Mouse (Mus musculus) layer of hippocampus, adult 2 months (tissue): ENCODE results near the gene Dusp9. TPM values are rescaled to one million over a fixed set of nuclear protein-coding genes. Genes with fewer than 3 reads are reported as not detected.
A peak's percentile ranks its signal among the peaks of the same experiment; 100 is the strongest.

Experiments
- DNase-seq, 2 experiments: peaks; one replicate each; pipeline ENCODE4 v3.0.0; 2022; ENCODE audit warnings: low spot score in 2 of 2
- H3K27ac ChIP-seq: fragments of 200-600 bp; 2 replicates; pipeline ENCODE4 v1.8.1; 2022
- H3K4me3 ChIP-seq: fragments of 200-600 bp; 2 replicates; pipeline ENCODE4 v1.8.1; 2022; ENCODE audit warnings: mild to moderate bottlenecking
- CTCF ChIP-seq: fragments of 200-600 bp; conservative IDR thresholded peaks from 2 replicates; pipeline ENCODE4 v1.8.1; 2022; ENCODE audit warnings: antibody characterized with exemption, mild to moderate bottlenecking, moderate library complexity
- total RNA-seq, 2 experiments: library from RNA; stranded (reverse); gene quantifications; 2 replicates each; pipeline ENCODE4 v1.2.3; 2021

Gene Dusp9
- total RNA-seq, 2 experiments from 2014 or later = 0.20 to 0.25 TPM

DNA sequence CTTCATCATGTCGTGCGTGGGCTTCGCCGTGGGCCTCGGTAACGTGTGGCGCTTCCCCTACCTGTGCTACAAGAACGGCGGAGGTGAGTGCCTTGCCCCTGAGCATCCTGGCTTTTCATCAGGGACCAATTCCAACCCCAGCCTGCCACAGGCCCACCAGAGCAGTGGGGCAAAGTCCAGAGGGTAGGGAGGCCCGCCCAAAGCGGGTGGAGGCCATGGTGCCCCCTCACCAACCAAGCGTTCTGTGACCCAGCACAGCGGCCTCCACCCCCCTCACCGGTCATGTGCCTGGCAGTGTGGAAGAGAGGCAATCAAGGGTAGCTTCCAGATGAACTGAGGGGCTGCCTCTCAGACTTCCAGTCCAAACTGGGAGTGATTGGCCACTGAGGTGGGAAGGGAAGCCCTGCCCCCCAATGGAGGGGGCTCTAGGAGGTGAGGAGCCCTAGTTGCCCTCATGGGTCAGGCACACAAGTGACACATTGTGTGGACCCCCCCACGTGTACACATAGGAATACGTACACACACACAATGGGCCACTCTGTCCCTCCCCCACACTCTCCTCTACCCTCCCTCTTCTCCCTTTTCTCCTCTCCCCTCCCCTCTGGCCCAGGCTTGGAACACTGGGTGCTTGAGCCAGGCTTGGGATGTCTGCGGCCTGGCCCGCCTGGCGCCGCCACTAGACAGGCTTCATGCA is 34.9 kb downstream of the Dusp9 start:
- no peak for TF ChIP-seq CTCF
- peak overlapping the region; percentile 94 for H3K27ac ChIP-seq
- H3K4me3 ChIP-seq = peak overlapping the region; percentile 69
- no peak for DNase-seq

GRCm38 (mm10) chrX:73675231-73675630 is 36.0 kb downstream of the Dusp9 start:
- DNase-seq = no peak
- peak overlapping the region; percentile 94 for H3K27ac ChIP-seq
- H3K4me3 ChIP-seq = peak overlapping the region; percentile 69
- TF ChIP-seq CTCF = no peak

DNA sequence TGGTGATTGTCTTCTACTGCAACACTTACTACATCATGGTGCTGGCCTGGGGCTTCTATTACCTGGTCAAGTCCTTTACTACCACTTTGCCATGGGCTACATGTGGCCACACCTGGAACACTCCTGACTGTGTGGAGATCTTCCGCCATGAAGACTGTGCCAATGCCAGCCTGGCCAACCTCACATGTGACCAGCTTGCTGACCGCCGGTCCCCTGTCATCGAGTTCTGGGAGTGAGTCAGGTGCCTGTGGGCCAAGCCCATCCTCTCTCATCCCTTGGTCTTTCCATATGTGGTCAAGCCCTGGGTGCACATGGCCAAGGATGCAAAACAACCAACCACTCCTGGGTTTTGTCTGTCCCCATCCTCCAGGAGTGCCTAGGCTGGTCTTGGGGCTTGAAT is 37.4 kb downstream of the Dusp9 start:
- no peak for DNase-seq
- no peak overlapping the region for H3K4me3 ChIP-seq
- no peak for TF ChIP-seq CTCF
- no peak overlapping the region for H3K27ac ChIP-seq

DNA sequence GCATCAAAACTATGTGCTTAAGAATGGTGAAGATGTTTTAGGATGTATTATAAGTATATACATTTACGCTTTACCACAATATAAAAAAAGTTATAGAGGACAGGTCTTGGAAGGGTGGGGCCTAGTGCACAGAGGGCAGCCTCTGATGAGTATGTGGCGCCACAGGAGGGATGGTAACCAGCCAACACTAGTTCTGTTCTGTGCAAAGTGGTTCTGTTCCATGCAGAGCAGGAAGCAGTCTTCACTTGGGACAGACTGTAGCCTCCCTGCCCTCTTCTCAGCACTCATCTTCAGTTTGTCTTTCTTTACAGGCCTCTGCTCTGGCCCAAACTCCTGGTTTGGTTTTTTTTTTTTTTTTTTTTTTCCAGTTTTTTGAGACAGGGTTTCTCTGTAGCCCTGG is 44.9 kb downstream of the Dusp9 start:
- no peak for TF ChIP-seq CTCF
- Histone ChIP-seq H3K4me3 (no peak overlapping the region), H3K27ac (no peak overlapping the region)
- DNase-seq = no peak

- H3K4me3 ChIP-seq = no peak overlapping the region
- TF ChIP-seq CTCF = no peak
- H3K27ac ChIP-seq = no peak overlapping the region
- DNase-seq = no peak
These were observed 45.8 kb downstream of the Dusp9 start for GRCm38 (mm10) chrX:73684978-73685377.

DNA sequence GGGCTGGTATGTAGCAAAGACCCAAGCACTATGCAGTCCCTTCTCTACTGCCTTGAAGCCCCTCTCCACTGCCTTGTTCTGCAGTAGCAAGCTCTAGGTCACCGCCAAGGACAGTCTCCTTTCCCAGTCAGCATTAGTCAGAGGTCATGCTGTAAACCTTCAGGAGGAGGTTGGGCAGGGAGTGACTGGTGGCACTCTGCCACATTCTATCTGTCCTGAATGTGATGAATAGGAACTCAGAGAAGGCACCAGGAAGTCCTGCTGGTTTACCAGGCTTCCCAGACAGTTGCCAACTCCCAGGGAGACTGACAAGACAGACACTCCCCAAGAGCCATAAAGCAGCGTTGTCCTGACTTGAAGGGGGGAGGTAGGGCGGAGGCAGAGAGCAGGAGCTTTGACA is 46.4 kb downstream of the Dusp9 start:
- no peak for TF ChIP-seq CTCF
- DNase-seq = no peak
- Histone ChIP-seq H3K4me3 (no peak overlapping the region), H3K27ac (no peak overlapping the region)

DNA sequence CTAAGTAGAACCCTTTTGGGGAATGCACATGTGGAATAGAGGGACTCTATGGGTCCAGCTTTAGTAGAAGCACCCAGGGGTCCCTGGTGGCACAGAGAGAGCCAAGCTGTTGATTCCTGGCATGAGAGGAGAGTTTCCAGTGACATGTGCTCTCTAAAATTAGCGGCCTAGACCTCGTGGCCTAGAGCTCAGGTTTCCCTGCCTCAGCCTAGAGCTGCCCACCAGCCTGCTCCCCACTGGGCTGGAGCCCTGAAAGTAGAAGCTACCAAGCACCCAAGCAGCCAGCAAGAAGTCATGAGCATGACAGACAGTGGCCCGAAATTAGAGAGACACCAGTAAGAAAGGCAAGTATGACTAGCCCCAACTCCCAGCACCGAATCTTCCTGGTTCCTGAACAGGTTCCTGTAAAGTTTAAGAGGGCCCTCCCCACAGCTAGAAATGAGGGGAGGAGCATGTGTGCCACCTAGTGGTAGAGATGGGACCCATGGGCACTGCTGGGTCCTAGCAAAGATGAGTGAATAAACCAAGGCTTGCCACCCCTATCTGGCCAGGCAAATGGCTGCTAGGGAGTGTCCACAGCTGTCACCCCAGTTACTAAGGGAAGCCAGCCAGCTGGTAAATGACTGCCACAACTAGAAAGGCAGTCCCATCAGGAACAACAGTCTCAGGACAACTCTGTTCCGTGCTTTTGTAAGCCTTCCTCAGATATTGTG is 51.9 kb downstream of the Dusp9 start:
- no peak overlapping the region for H3K4me3 ChIP-seq
- DNase-seq = peak; percentile 42 to 45
- peak; percentile 84 for TF ChIP-seq CTCF
- H3K27ac ChIP-seq = no peak overlapping the region

Other genes with a start within 250 kb of the Dusp9 start
- not detected for gene Gm18336, start 240.7 kb upstream of the Dusp9 start, total RNA-seq
- gene Zfp92, start 228.3 kb upstream of the Dusp9 start, total RNA-seq = 1 to 10 TPM; 2.8 TPM
- not detected for gene Trex2, start 204.1 kb upstream of the Dusp9 start, total RNA-seq
- gene Haus7, start 180.4 kb upstream of the Dusp9 start, total RNA-seq = 10 to 100 TPM in 1 of 2 experiments, 1 to 10 TPM in 1; 8.1 to 11.1 TPM
- gene Bgn, start 155.8 kb upstream of the Dusp9 start, total RNA-seq = 10 to 100 TPM; 15.9 to 19.3 TPM
- gene Atp2b3, start 136.3 kb upstream of the Dusp9 start, total RNA-seq = 100 to 1,000 TPM; 156 to 158 TPM
- 100 to 1,000 TPM; 113 to 125 TPM for gene Pnck, start 20.7 kb downstream of the Dusp9 start, total RNA-seq
- 10 to 100 TPM; 95.0 to 95.5 TPM for gene Slc6a8, start 33.7 kb downstream of the Dusp9 start, total RNA-seq
- gene Bcap31, start 76.8 kb downstream of the Dusp9 start, total RNA-seq = 10 to 100 TPM; 72.3 to 77.8 TPM
- gene Abcd1, start 77.2 kb downstream of the Dusp9 start, total RNA-seq = 10 to 100 TPM; 11.2 to 11.8 TPM
- gene Plxnb3, start 117.7 kb downstream of the Dusp9 start, total RNA-seq = 10 to 100 TPM; 11.2 to 12.1 TPM
- 1 to 10 TPM; 3.9 to 4.3 TPM for gene Srpk3, start 135.0 kb downstream of the Dusp9 start, total RNA-seq
- 100 to 1,000 TPM; 207 to 209 TPM for gene Idh3g, start 147.5 kb downstream of the Dusp9 start, total RNA-seq
- gene Ssr4, start 147.6 kb downstream of the Dusp9 start, total RNA-seq = 10 to 100 TPM; 89.1 to 94.1 TPM
- gene Pdzd4, start 185.6 kb downstream of the Dusp9 start, total RNA-seq = 100 to 1,000 TPM in 1 of 2 experiments, 10 to 100 TPM in 1; 93.3 to 107 TPM